Mouse (Mus musculus) megakaryocyte, embryonic 14.5 days (primary cell): ENCODE results near the gene Asb1. TPM values are rescaled to one million over a fixed set of nuclear protein-coding genes. Genes with fewer than 3 reads are reported as not detected.

ENCODE experiments used
- H3K27me3 ChIP-seq: replicated peaks from 2 replicates; pipeline ENCODE3; 2012; ENCODE audit warnings: inconsistent platforms
- H3K36me3 ChIP-seq: replicated peaks from 2 replicates; pipeline ENCODE3; 2012; ENCODE audit warnings: low read length, inconsistent platforms, mixed read lengths
- H3K4me1 ChIP-seq: 2 replicates; pipeline ENCODE4 v1.6.1; 2012; ENCODE audit warnings: inconsistent platforms
- H3K4me3 ChIP-seq: replicated peaks from 2 replicates; pipeline ENCODE3; 2012; ENCODE audit warnings: moderate library complexity, mild to moderate bottlenecking, inconsistent platforms
- H3K9me3 ChIP-seq: 2 replicates; pipeline ENCODE4 v1.6.1; 2012; ENCODE audit warnings: inconsistent platforms
- FLI1 ChIP-seq: IDR thresholded peaks from 2 replicates; pipeline ENCODE4 v1.6.1; 2012; ENCODE audit warnings: low read length, inconsistent platforms, mixed read lengths
- GATA1 ChIP-seq: IDR thresholded peaks from 3 replicates; pipeline ENCODE4 v1.6.1; 2012; ENCODE audit warnings: mixed read lengths, low read length, inconsistent platforms, borderline replicate concordance
- polyA plus RNA-seq: library from polyadenylated mRNA; stranded (reverse); fragments of >175 nt; gene quantifications from 2 replicates; pipeline ENCODE4 v1.2.3, GENCODE M21; 2012; ENCODE audit warnings: low replicate concordance; ENCODE audit not compliant: insufficient read depth

The Asb1 gene
- polyA plus RNA-seq: 3.0 and 8.1 TPM in 2 replicates

GRCm38 (mm10) chr1:91540271-91540826 lies at the start of gene Asb1:
TSS of gene Asb1 (plus strand) at chr1:91540544.
- Histone ChIP-seq H3K4me1 (peaks cover 72% of the 10 kb centered on the region), H3K36me3 (peaks cover 20% of the 10 kb centered on the region), H3K9me3 (no peaks in the 10 kb centered on the region), H3K27me3 (no peaks in the 10 kb centered on the region), H3K4me3 (peak within 1 kb of the TSS; percentile 97)
- TF ChIP-seq FLI1 (peak; percentile 97), GATA1 (peak; percentile 55; the same call in 1 of the 3 replicates)

- H3K36me3 ChIP-seq: no peaks in the 10 kb centered on the region
- peaks cover 45% of the 10 kb centered on the region for H3K4me1 ChIP-seq
- no peak overlapping the region for H3K4me3 ChIP-seq
- no peak for TF ChIP-seq GATA1
- TF ChIP-seq FLI1: no peak
- H3K27me3 ChIP-seq: peaks cover 17% of the 10 kb centered on the region
- H3K9me3 ChIP-seq: no peaks in the 10 kb centered on the region
Measured at GRCm38 (mm10) chr1:91492740-91493139, 47.6 kb upstream of the Asb1 start.

- no peak for TF ChIP-seq FLI1
- TF ChIP-seq GATA1: no peak
- Histone ChIP-seq H3K36me3 (no peaks in the 10 kb centered on the region), H3K4me1 (peaks cover 45% of the 10 kb centered on the region), H3K4me3 (peak overlapping the region; percentile 96), H3K9me3 (no peaks in the 10 kb centered on the region), H3K27me3 (peaks cover 14% of the 10 kb centered on the region)
Measured at GRCm38 (mm10) chr1:91493938-91494337, 46.4 kb upstream of the Asb1 start.

- Histone ChIP-seq H3K36me3 (peaks cover 3% of the 10 kb centered on the region), H3K4me1 (peaks cover 45% of the 10 kb centered on the region), H3K4me3 (peak within 1 kb of the TSS; percentile 96), H3K9me3 (no peaks in the 10 kb centered on the region), H3K27me3 (peaks cover 14% of the 10 kb centered on the region)
- no peak for TF ChIP-seq FLI1
- no peak for TF ChIP-seq GATA1
Measured at GRCm38 (mm10) chr1:91494457-91495140, 45.7 kb upstream of the Asb1 start, which contains the start of gene Traf3ip1. TSS of gene Traf3ip1 (plus strand) at chr1:91494647.

GRCm38 (mm10) chr1:91495321-91495720 lies 45.0 kb upstream of the Asb1 start:
- Histone ChIP-seq H3K36me3 (peaks cover 8% of the 10 kb centered on the region), H3K27me3 (peaks cover 13% of the 10 kb centered on the region), H3K4me1 (peaks cover 45% of the 10 kb centered on the region), H3K4me3 (peak overlapping the region; percentile 96), H3K9me3 (no peaks in the 10 kb centered on the region)
- TF ChIP-seq GATA1: no peak
- TF ChIP-seq FLI1: no peak

GRCm38 (mm10) chr1:91498579-91498978 lies 41.8 kb upstream of the Asb1 start:
- Histone ChIP-seq H3K27me3 (peaks cover 9% of the 10 kb centered on the region), H3K4me3 (no peak overlapping the region), H3K9me3 (no peaks in the 10 kb centered on the region), H3K36me3 (peaks cover 24% of the 10 kb centered on the region), H3K4me1 (peaks cover 31% of the 10 kb centered on the region)
- TF ChIP-seq FLI1 (no peak), GATA1 (no peak)

GRCm38 (mm10) chr1:91504615-91505014 lies 35.7 kb upstream of the Asb1 start:
- no peaks in the 10 kb centered on the region for H3K9me3 ChIP-seq
- H3K27me3 ChIP-seq: no peaks in the 10 kb centered on the region
- no peaks in the 10 kb centered on the region; the same call in 1 of the 2 replicates for H3K4me1 ChIP-seq
- TF ChIP-seq GATA1 (no peak), FLI1 (no peak)
- H3K4me3 ChIP-seq: no peak overlapping the region
- peaks cover 40% of the 10 kb centered on the region for H3K36me3 ChIP-seq

- Histone ChIP-seq H3K36me3 (peaks cover 14% of the 10 kb centered on the region), H3K4me1 (no peaks in the 10 kb centered on the region), H3K9me3 (no peaks in the 10 kb centered on the region), H3K27me3 (no peaks in the 10 kb centered on the region), H3K4me3 (no peak overlapping the region)
- TF ChIP-seq GATA1 (no peak), FLI1 (no peak)
Measured at GRCm38 (mm10) chr1:91514916-91515315, 25.4 kb upstream of the Asb1 start.

- H3K4me1 ChIP-seq: peaks cover 3% of the 10 kb centered on the region
- no peaks in the 10 kb centered on the region for H3K27me3 ChIP-seq
- TF ChIP-seq GATA1: no peak
- no peak for TF ChIP-seq FLI1
- no peaks in the 10 kb centered on the region for H3K9me3 ChIP-seq
- peaks cover 17% of the 10 kb centered on the region for H3K36me3 ChIP-seq
- H3K4me3 ChIP-seq: no peak overlapping the region
Measured at GRCm38 (mm10) chr1:91515642-91516041, 24.7 kb upstream of the Asb1 start.

GRCm38 (mm10) chr1:91523759-91524158 lies 16.6 kb upstream of the Asb1 start:
- no peaks in the 10 kb centered on the region for H3K9me3 ChIP-seq
- H3K27me3 ChIP-seq: no peaks in the 10 kb centered on the region
- peaks cover 46% of the 10 kb centered on the region for H3K36me3 ChIP-seq
- TF ChIP-seq GATA1: no peak
- TF ChIP-seq FLI1: no peak
- H3K4me1 ChIP-seq: peaks cover 38% of the 10 kb centered on the region
- no peak overlapping the region for H3K4me3 ChIP-seq
